Mouse (Mus musculus) midbrain, embryonic 14.5 days (tissue): ENCODE measurements at regions not wholly inside any gene's neighbourhood (a gene's known extent, or its start where the extent isn't known, plus 50 kb on each side); places are given as distances from the start of the nearest gene placed in this dataset.

Source experiments
- ATAC-seq: fragments of 200-750 bp; cut with Nextera tagmentation; 2 replicates; pipeline ENCODE4 v1.8.0; 2017; ENCODE audit warnings: moderate number of reproducible peaks, moderate library complexity; ENCODE audit not compliant: low FRiP score, low TSS enrichment
- DNase-seq: peaks from one replicate; pipeline ENCODE4 v3.0.0-alpha.2; 2015
- H3K27ac ChIP-seq: fragments of 300-500 bp; sonication (generic); replicated peaks from 2 replicates; pipeline ENCODE4 v1.5.1; 2014; ENCODE audit warnings: mild to moderate bottlenecking, low read depth, low read length, moderate library complexity
- H3K27me3 ChIP-seq: fragments of 300-500 bp; sonication (generic); 2 replicates; pipeline ENCODE4 v1.6.1; 2014; ENCODE audit warnings: low read length, control low read depth, mixed read lengths; ENCODE audit not compliant: control insufficient read depth, insufficient read depth
- H3K36me3 ChIP-seq: fragments of 300-500 bp; sonication (generic); 2 replicates; pipeline ENCODE4 v1.6.1; 2014; ENCODE audit warnings: low read length, control low read depth; ENCODE audit not compliant: control insufficient read depth, insufficient read depth
- H3K4me1 ChIP-seq: fragments of 300-500 bp; sonication (generic); 2 replicates; pipeline ENCODE4 v1.6.1; 2014; ENCODE audit warnings: mild to moderate bottlenecking, antibody characterized with exemption, low read length, control low read depth; ENCODE audit not compliant: control insufficient read depth, insufficient read depth
- H3K4me2 ChIP-seq: fragments of 300-500 bp; sonication (generic); 2 replicates; pipeline ENCODE4 v1.6.1; 2014; ENCODE audit warnings: mild to moderate bottlenecking, low read length, moderate library complexity
- H3K4me3 ChIP-seq: fragments of 300-500 bp; sonication (generic); replicated peaks from 2 replicates; pipeline ENCODE4 v1.5.1; 2014; ENCODE audit warnings: low read depth, low read length
- H3K9ac ChIP-seq: fragments of 300-500 bp; sonication (generic); replicated peaks from 2 replicates; pipeline ENCODE4 v1.6.1; 2014; ENCODE audit warnings: mild to moderate bottlenecking, low read length, moderate library complexity
- H3K9me3 ChIP-seq: fragments of 300-500 bp; sonication (generic); 2 replicates; pipeline ENCODE4 v1.6.1; 2016; ENCODE audit warnings: low read length, control low read depth, mixed read lengths; ENCODE audit not compliant: control insufficient read depth
- WGBS: fragments of 180-500 bp; shearing (Covaris S2); extraction: QIAGEN DNeasy Blood & Tissue Kit; methylation state at CpG from one replicate; pipeline ENCODE4 v1.1.7; 2014; 5-methylcytosine and 5-hydroxymethylcytosine counted together

GRCm38 (mm10) chr1:64193150-64193838 is 71.2 kb upstream of the Klf7 start:
- no peak overlapping the region for H3K4me2 ChIP-seq
- DNase-seq: no peak
- WGBS: 40% methylated on average over 13 of the region's 13 CpGs
- peaks cover 38% of the 10 kb centered on the region for H3K4me1 ChIP-seq
- H3K27me3 ChIP-seq: no peaks in the 10 kb centered on the region
- no peak overlapping the region for H3K9ac ChIP-seq
- no peak for ATAC-seq
- H3K27ac ChIP-seq: no peak overlapping the region
- H3K9me3 ChIP-seq: no peaks in the 10 kb centered on the region
- H3K36me3 ChIP-seq: no peaks in the 10 kb centered on the region
- H3K4me3 ChIP-seq: no peak overlapping the region

GRCm38 (mm10) chr1:64192736-64193135 is 70.7 kb upstream of the Klf7 start:
- DNase-seq: no peak
- H3K27ac ChIP-seq: 0 out of 2 replicates have a peak overlapping the region, but pooled peaks have one; percentile 20

GRCm38 (mm10) chr1:64191242-64192220 is 69.4 kb upstream of the Klf7 start:
- no peak for DNase-seq
- WGBS: 48% methylated on average over 11 of the region's 11 CpGs
- no peaks in the 10 kb centered on the region for H3K9me3 ChIP-seq

More at GRCm38 (mm10) chr1:64192736-64193135, 70.7 kb upstream of the Klf7 start:
- no peak overlapping the region for H3K4me3 ChIP-seq
- 70% methylated on average over 3 of the region's 3 CpGs for WGBS
- no peaks in the 10 kb centered on the region for H3K36me3 ChIP-seq
- H3K4me1 ChIP-seq: peaks cover 38% of the 10 kb centered on the region
- H3K9ac ChIP-seq: no peak overlapping the region
- no peak for ATAC-seq
- H3K4me2 ChIP-seq: no peak overlapping the region
- no peaks in the 10 kb centered on the region for H3K9me3 ChIP-seq
- no peaks in the 10 kb centered on the region for H3K27me3 ChIP-seq

DNA sequence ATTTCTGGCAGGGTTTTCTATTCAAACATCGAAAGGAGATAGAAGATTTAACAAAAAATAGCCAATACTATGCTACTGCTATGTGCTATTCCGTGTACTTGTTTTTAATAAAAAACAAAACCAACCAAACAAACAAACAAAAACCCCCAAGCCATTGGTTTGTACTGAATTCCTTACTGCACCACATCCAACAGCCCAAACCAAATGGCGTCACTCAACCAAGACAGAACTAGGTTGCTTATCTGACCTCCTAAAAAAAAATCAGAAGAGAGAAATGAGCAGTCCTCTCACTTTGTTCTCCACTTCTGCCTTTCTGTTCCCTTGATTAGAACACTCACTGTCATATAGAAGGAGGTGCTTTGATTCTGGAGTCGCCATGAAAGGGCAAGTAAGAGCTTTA is 68.6 kb upstream of the Klf7 start:
- Histone ChIP-seq H3K4me2 (no peak overlapping the region), H3K4me3 (no peak overlapping the region), H3K27me3 (no peaks in the 10 kb centered on the region), H3K36me3 (no peaks in the 10 kb centered on the region), H3K27ac (no peak overlapping the region), H3K9me3 (no peaks in the 10 kb centered on the region), H3K9ac (no peak overlapping the region), H3K4me1 (peaks cover 38% of the 10 kb centered on the region)
- DNase-seq: no peak
- no peak for ATAC-seq
- WGBS: 82% methylated on average over 4 of the region's 4 CpGs

More at GRCm38 (mm10) chr1:64191242-64192220, 69.4 kb upstream of the Klf7 start:
- Histone ChIP-seq H3K36me3 (no peaks in the 10 kb centered on the region), H3K9ac (no peak overlapping the region), H3K4me1 (peaks cover 38% of the 10 kb centered on the region), H3K27me3 (no peaks in the 10 kb centered on the region), H3K27ac (no peak overlapping the region), H3K4me2 (no peak overlapping the region), H3K4me3 (no peak overlapping the region)
- ATAC-seq: no peak

DNA sequence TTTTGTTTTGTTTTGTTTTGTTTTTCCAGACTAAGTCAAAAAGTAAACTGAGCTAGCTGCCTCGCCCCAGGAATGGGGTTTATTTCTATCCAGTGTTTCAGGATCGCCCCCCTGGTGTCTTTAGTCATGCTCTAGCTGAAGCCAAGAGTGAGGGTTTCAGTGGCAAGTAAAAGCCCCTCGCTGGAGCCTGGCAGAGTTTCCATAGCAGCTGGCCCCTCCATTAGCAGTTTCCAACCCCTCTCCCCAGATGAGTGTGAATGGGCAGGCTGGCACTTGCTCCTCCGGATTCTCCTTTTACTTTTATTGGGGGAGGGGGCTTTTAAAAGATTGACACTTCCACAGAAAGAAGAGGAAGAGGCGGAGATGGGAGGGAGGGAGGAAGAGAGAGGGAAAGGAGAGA is 68.0 kb upstream of the Klf7 start:
- Histone ChIP-seq H3K4me1 (peaks cover 38% of the 10 kb centered on the region), H3K4me2 (no peak overlapping the region), H3K27ac (no peak overlapping the region), H3K36me3 (no peaks in the 10 kb centered on the region), H3K27me3 (no peaks in the 10 kb centered on the region), H3K9me3 (no peaks in the 10 kb centered on the region), H3K4me3 (no peak overlapping the region), H3K9ac (no peak overlapping the region)
- no peak for ATAC-seq
- DNase-seq: no peak
- 12% methylated on average over 5 of the region's 5 CpGs for WGBS

- DNase-seq: no peak
- H3K36me3 ChIP-seq: no peaks in the 10 kb centered on the region
- peaks cover 38% of the 10 kb centered on the region for H3K4me1 ChIP-seq
- no peak overlapping the region for H3K4me2 ChIP-seq
- no peak overlapping the region for H3K9ac ChIP-seq
- no peak; the same call in 1 of the 2 replicates for ATAC-seq
- H3K27me3 ChIP-seq: no peaks in the 10 kb centered on the region
- no peak overlapping the region for H3K4me3 ChIP-seq
- H3K27ac ChIP-seq: no peak overlapping the region
- H3K9me3 ChIP-seq: no peaks in the 10 kb centered on the region
- 36% methylated on average over 6 of the region's 6 CpGs for WGBS
These were observed 67.4 kb upstream of the Klf7 start for GRCm38 (mm10) chr1:64189471-64189870.

DNA sequence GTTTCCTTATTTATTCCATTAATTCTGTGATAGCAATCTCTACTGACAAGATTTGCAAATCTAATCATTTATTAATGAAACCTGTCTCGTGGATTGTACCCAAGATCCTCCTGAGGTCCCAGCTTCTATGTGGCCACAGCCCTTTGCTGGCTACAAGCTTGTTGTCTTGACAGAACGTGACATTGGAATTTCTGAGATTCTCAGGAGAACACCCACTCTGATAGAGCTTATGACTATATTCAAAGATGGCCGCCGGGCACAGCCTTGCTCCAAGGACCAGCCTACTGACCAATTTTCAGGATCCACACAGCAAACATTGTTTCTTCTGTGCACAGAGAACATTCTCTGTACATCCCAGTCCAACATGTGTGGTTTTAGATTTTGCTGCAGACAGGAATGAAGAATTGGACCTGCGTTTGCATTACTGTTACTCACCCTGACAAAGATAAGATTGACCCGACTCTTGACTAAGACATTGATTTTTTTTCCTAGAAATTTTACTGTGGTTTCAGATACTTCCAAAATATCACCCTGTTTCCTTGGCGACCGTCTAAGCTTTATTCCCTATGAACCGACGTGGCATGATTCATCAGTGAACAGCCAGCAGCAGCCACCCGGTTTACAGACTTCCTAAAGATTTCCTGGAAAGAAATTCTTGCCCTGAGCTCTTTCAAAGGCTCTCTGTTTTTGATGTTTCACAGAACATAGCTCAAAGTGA is 65.9 kb upstream of the Klf7 start:
- ATAC-seq: no peak

DNA sequence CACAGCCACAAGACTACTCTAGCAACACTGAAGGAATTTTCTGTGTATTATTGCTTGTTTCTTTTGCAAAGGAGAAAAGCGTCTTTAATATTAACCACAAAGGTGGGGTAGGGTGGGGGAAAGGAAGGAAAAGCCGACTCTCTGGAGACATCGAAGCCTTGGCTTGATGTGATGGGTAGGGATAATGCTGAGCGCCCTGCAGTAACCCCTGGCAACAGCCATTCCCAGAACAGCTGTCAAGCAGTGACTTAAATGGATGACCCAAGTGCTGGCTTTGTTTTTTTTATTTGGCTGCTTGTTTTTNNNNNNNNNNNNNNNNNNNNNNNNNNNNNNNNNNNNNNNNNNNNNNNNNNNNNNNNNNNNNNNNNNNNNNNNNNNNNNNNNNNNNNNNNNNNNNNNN is 51.6 kb upstream of the Klf7 start:
- no peaks in the 10 kb centered on the region for H3K36me3 ChIP-seq
- no peak overlapping the region for H3K4me2 ChIP-seq
- H3K4me3 ChIP-seq: no peak overlapping the region
- WGBS: 14% methylated on average over 4 of the region's 4 CpGs
- H3K27ac ChIP-seq: no peak overlapping the region
- H3K27me3 ChIP-seq: no peaks in the 10 kb centered on the region
- no peak overlapping the region for H3K9ac ChIP-seq
- H3K4me1 ChIP-seq: peaks cover 25% of the 10 kb centered on the region
- DNase-seq (peak; percentile 58), ATAC-seq (no peak)
- H3K9me3 ChIP-seq: no peaks in the 10 kb centered on the region

More for the DNA sequence above, 65.9 kb upstream of the Klf7 start:
- H3K4me1 ChIP-seq: peaks cover 35% of the 10 kb centered on the region
- no peaks in the 10 kb centered on the region for H3K27me3 ChIP-seq
- WGBS: 55% methylated on average over 11 of the region's 11 CpGs
- no peaks in the 10 kb centered on the region for H3K36me3 ChIP-seq
- DNase-seq: peak; percentile 56
- peak overlapping the region; percentile 39 for H3K27ac ChIP-seq
- no peaks in the 10 kb centered on the region for H3K9me3 ChIP-seq
- no peak overlapping the region for H3K9ac ChIP-seq
- no peak overlapping the region for H3K4me2 ChIP-seq
- H3K4me3 ChIP-seq: no peak overlapping the region
